Mouse (Mus musculus) CH12.LX (cell line): ENCODE data around the gene Acap3. TPM values are rescaled to one million over a fixed set of nuclear protein-coding genes. Genes with fewer than 3 reads are reported as not detected.

Experiments
- DNase-seq: peaks from one replicate; pipeline ENCODE4 v3.0.0-alpha.2; 2013; ENCODE audit errors: extremely low read depth
- H3K27ac ChIP-seq: 2 replicates; pipeline ENCODE4 v1.5.1; 2012; ENCODE audit warnings: low read depth, mild to moderate bottlenecking, control low read depth, moderate library complexity; ENCODE audit not compliant: insufficient read depth
- H3K27me3 ChIP-seq: replicated peaks from 2 replicates; pipeline ENCODE3; 2012; ENCODE audit warnings: inconsistent platforms
- H3K36me3 ChIP-seq, 2 experiments: replicated peaks in 1 of 2; 2 replicates each; pipeline versions ENCODE3 to v1.6.1; 2012; ENCODE audit warnings: inconsistent platforms in 1 of 2, low read length in 1 of 2, mild to moderate bottlenecking in 1 of 2, mixed read lengths in 1 of 2, moderate library complexity in 1 of 2; ENCODE audit not compliant: control insufficient read depth in 1 of 2, insufficient read depth in 1 of 2
- H3K4me1 ChIP-seq, 2 experiments: 2 replicates each; pipeline ENCODE4 v1.6.1; 2012; ENCODE audit warnings: inconsistent platforms in 1 of 2, moderate library complexity in 1 of 2; ENCODE audit not compliant: insufficient read depth in 2 of 2, control insufficient read depth in 1 of 2
- H3K4me2 ChIP-seq: 2 replicates; pipeline ENCODE4 v1.6.1; 2012; ENCODE audit warnings: low read depth, mild to moderate bottlenecking, control low read depth; ENCODE audit not compliant: poor library complexity, insufficient read depth, severe bottlenecking
- H3K4me3 ChIP-seq, 3 experiments: fragments of 150-350 bp in 1 of 3; sonication (generic) in 1 of 3; replicated peaks in 1 of 3; 2 replicates each; pipeline versions ENCODE3 to v1.5.1; 2011 to 2012; ENCODE audit warnings: low read depth in 2 of 3, low read length in 2 of 3, mild to moderate bottlenecking in 2 of 3, moderate library complexity in 2 of 3, control low read depth in 1 of 3, improper control_type of control experiment in 1 of 3, inconsistent platforms in 1 of 3, mixed read lengths in 1 of 3; ENCODE audit not compliant: poor library complexity in 1 of 3
- H3K79me2 ChIP-seq: replicated peaks from 2 replicates; pipeline ENCODE4 v1.6.1; 2012; ENCODE audit warnings: mild to moderate bottlenecking, moderate library complexity; ENCODE audit not compliant: control insufficient read depth, poor library complexity, insufficient read depth, severe bottlenecking; ENCODE audit errors: extremely low read depth
- H3K9ac ChIP-seq: 2 replicates; pipeline ENCODE4 v1.6.1; 2012; ENCODE audit warnings: low read depth, mild to moderate bottlenecking, control low read depth, moderate library complexity; ENCODE audit not compliant: insufficient read depth
- H3K9me3 ChIP-seq: replicated peaks from 2 replicates; pipeline ENCODE3; 2012; ENCODE audit warnings: low read length, inconsistent platforms, mixed read lengths
- BHLHE40 ChIP-seq: IDR thresholded peaks from 2 replicates; pipeline ENCODE4 v1.6.1; 2011; ENCODE audit warnings: mild to moderate bottlenecking, low read depth, low read length, improper control_type of control experiment
- CHD1 ChIP-seq: IDR thresholded peaks from 2 replicates; pipeline ENCODE4 v1.6.1; 2012; ENCODE audit warnings: low read depth, low read length, improper control_type of control experiment, inconsistent platforms
- HCFC1 ChIP-seq: IDR thresholded peaks from 2 replicates; pipeline ENCODE4 v1.6.1; 2012; ENCODE audit warnings: low read depth, mild to moderate bottlenecking, inconsistent platforms, low read length, improper control_type of control experiment
- JUND ChIP-seq: conservative IDR thresholded peaks from 2 replicates; pipeline ENCODE4 v1.6.1; 2011; ENCODE audit warnings: low read depth, low read length, improper control_type of control experiment
- MAFK ChIP-seq: IDR thresholded peaks from 2 replicates; pipeline ENCODE4 v1.6.1; 2011; ENCODE audit warnings: low read length, improper control_type of control experiment; ENCODE audit not compliant: insufficient replicate concordance
- MXI1 ChIP-seq: IDR thresholded peaks from 2 replicates; pipeline ENCODE4 v1.6.1; 2011; ENCODE audit warnings: mild to moderate bottlenecking, low read depth, low read length, improper control_type of control experiment
- MYC ChIP-seq: IDR thresholded peaks from 2 replicates; pipeline ENCODE4 v1.6.1; 2011; ENCODE audit warnings: low read depth, mild to moderate bottlenecking, improper control_type of control experiment, low read length
- SMC3 ChIP-seq: IDR thresholded peaks from 2 replicates; pipeline ENCODE4 v1.6.1; 2011; ENCODE audit warnings: low read depth, low read length, improper control_type of control experiment
- TBP ChIP-seq: conservative IDR thresholded peaks from 2 replicates; pipeline ENCODE4 v1.6.1; 2011; ENCODE audit warnings: low read depth, low read length, improper control_type of control experiment
- USF2 ChIP-seq: conservative IDR thresholded peaks from 2 replicates; pipeline ENCODE4 v1.6.1; 2011; ENCODE audit warnings: low read depth, low read length, improper control_type of control experiment
- ZC3H11A ChIP-seq: IDR thresholded peaks from 2 replicates; pipeline ENCODE4 v1.6.1; 2012; ENCODE audit warnings: low read depth, mild to moderate bottlenecking, inconsistent platforms, low read length, improper control_type of control experiment
- ZMIZ1 ChIP-seq: IDR thresholded peaks from 2 replicates; pipeline ENCODE4 v1.6.1; 2012; ENCODE audit warnings: low read depth, mild to moderate bottlenecking, inconsistent platforms, low read length, improper control_type of control experiment
- dilution Hi-C: fragments of 300-500 bp; cut with MboI; formaldehyde crosslinking; loops from 2 replicates; pipeline ENCODE4 v1.14.3; 2020; ENCODE audit warnings: low sequenced_read_pairs; ENCODE audit not compliant: extremely low pct_unique_long_range_greater_than_20kb, extremely low pct_ligation_motif_present
- in situ Hi-C: fragments of 300-500 bp; cut with MboI; formaldehyde crosslinking; loops from 3 replicates; pipeline ENCODE4 v1.14.3; 2019; ENCODE audit warnings: low sequenced_read_pairs, low pct_ligation_motif_present, low pct_unique_long_range_greater_than_20kb, mixed read lengths
- polyA plus RNA-seq: library from polyadenylated mRNA; unstranded; fragments of >175 nt; gene quantifications from 2 replicates; pipeline ENCODE4 v1.2.1, GENCODE M21; 2012; ENCODE audit warnings: low read depth; ENCODE audit not compliant: insufficient read length
- total RNA-seq, 2 experiments: library from RNA; depleted of rRNA; stranded (reverse); fragments of 300-350 nt in 1 of 2; fragments of >200 nt in 1 of 2; gene quantifications; 2 replicates each; pipeline ENCODE4 v1.2.3; 2012 to 2014

Gene Acap3
- total and polyA plus RNA-seq, 3 experiments, result 4.2 to 10.7 (median 10.5) TPM

- TF ChIP-seq SMC3 (no peak), MYC (no peak), MAFK (no peak), ZC3H11A (no peak)
Observed at GRCm38 (mm10) chr4:155894311-155894881, 2.8 kb downstream of the Acap3 start (continued).

- dilution Hi-C loops, result no loop called here
- Histone ChIP-seq H3K27me3 (no peaks in the 10 kb centered on the region), H3K4me1 (peaks cover 28 to 46% of the 10 kb centered on the region in 2 experiments), H3K79me2 (peaks cover 13% of the 10 kb centered on the region; the same call in 1 of the 2 replicates)
- in situ Hi-C loops, result no loop called here
- no peak for TF ChIP-seq BHLHE40
- TF ChIP-seq, all 38 proteins: peak for 0
- Histone ChIP-seq H3K9me3 (peaks cover 3% of the 10 kb centered on the region), H3K9ac (no peak overlapping the region), H3K4me2 (no peak overlapping the region), H3K36me3 (peaks cover 21 to 43% of the 10 kb centered on the region in 2 experiments), H3K4me3 (no peak overlapping the region), H3K27ac (no peak overlapping the region)
- no peak for DNase-seq
Observed at GRCm38 (mm10) chr4:155895216-155895615, 3.6 kb downstream of the Acap3 start.

GRCm38 (mm10) chr4:155895826-155896225 is 4.2 kb downstream of the Acap3 start:
- no peak overlapping the region for H3K27ac ChIP-seq
- dilution Hi-C loops (no loop called here), in situ Hi-C loops (no loop called here)
- peaks cover 13% of the 10 kb centered on the region; the same call in 1 of the 2 replicates for H3K79me2 ChIP-seq
- TF ChIP-seq USF2 (no peak), ZMIZ1 (no peak), JUND (no peak), HCFC1 (no peak), CHD1 (no peak), MXI1 (no peak), TBP (no peak)
- no peaks in the 10 kb centered on the region for H3K27me3 ChIP-seq
- peaks cover 23 to 40% of the 10 kb centered on the region in 2 experiments for H3K4me1 ChIP-seq
- DNase-seq, result no peak
- peaks cover 25 to 47% of the 10 kb centered on the region in 2 experiments for H3K36me3 ChIP-seq
- H3K4me3 ChIP-seq, result no peak overlapping the region
- no peak overlapping the region for H3K9ac ChIP-seq
- peaks cover 3% of the 10 kb centered on the region for H3K9me3 ChIP-seq
- no peak overlapping the region for H3K4me2 ChIP-seq
